Mouse (Mus musculus): Measurements from ENCODE around the gene Lrrfip1.

- TF ChIP-seq POLR2A (IDR thresholded peaks at IDR 0.05; ENCODE audit: insufficient read length, low read depth), result no peak
- TF ChIP-seq USF1 (IDR thresholded peaks at IDR 0.05; ENCODE audit: low read depth), result no peak
- no peak for TF ChIP-seq POLR2AphosphoS2 (IDR thresholded peaks at IDR 0.05; ENCODE audit: insufficient read length, low read depth)
Observed at GRCm38 (mm10) chr1:91046237-91046636, 47.7 kb downstream of the Lrrfip1 start.
